In the genomic region with DNA sequence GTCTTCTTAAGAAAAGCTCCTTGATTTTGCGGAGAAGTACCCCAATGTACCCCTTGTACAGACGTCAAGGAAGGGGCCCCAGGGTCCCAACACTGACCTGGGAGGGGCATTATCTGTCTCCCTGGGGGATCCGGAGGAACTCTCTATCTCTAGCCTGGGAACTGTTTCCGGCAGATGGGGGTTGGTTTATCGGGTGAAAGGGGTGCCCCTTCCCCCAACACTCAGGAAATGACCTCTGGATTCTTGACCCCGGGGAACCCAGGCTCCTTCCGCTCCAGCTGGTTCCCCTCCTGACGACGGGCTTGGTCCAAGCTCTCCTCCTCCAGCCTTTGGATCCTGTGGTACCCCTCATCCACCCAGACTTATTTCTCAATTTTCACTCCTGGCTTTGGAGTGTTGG, we compare ENCODE assay signal across 8 mouse cellular contexts. TPM values are rescaled to one million over a fixed set of nuclear protein-coding genes. Genes with fewer than 3 reads are reported as not detected.
DNase-seq lines count a peak whose midpoint lies in the region; ATAC-seq and TF ChIP-seq lines count a peak whose summit lies in the region.

No protein-coding gene starts in this region.

- no peaks in the 10 kb centered on the region for H3K36me3 ChIP-seq in heart, embryonic 11.5 days (ENCODE audit: control insufficient read depth, insufficient read depth, low read length)
- no peaks in the 10 kb centered on the region for H3K36me3 ChIP-seq in kidney, postnatal 0 days (ENCODE audit: insufficient read depth, low read length)

- H3K4me3 ChIP-seq in heart, embryonic 11.5 days (ENCODE audit: low read depth, low read length), result peak overlapping the region; percentile 65
- H3K4me3 ChIP-seq in kidney, postnatal 0 days (replicated peaks; ENCODE audit: low read depth, low read length), result peak overlapping the region; percentile 52

- H3K4me2 ChIP-seq in heart, embryonic 11.5 days, result peak overlapping the region; percentile 97
- H3K4me2 ChIP-seq in kidney, postnatal 0 days (ENCODE audit: low read length), result peak overlapping the region; percentile 91

- H3K27ac ChIP-seq in heart, embryonic 11.5 days (ENCODE audit: low read depth, low read length), result no peak overlapping the region
- peak overlapping the region; percentile 75 for H3K27ac ChIP-seq in kidney, postnatal 0 days

- peaks cover 14% of the 10 kb centered on the region for H3K27me3 ChIP-seq in heart, embryonic 11.5 days (ENCODE audit: control insufficient read depth, insufficient read depth, low read length)
- no peaks in the 10 kb centered on the region for H3K27me3 ChIP-seq in kidney, postnatal 0 days (ENCODE audit: insufficient read depth, low read length)

- H3K9ac ChIP-seq in heart, embryonic 11.5 days (ENCODE audit: low read depth, low read length), result peak overlapping the region; percentile 62; the same call in 1 of the 2 replicates
- 0 out of 2 replicates have a peak overlapping the region, but pooled peaks have one; percentile 6 for H3K9ac ChIP-seq in kidney, postnatal 0 days (ENCODE audit: low read depth, low read length)

- WGBS in heart, embryonic 11.5 days (ENCODE audit: insufficient replicate concordance), result 4% methylated on average over 9 of the region's 9 CpGs
- WGBS in kidney, postnatal 0 days, result 5% methylated on average over 9 of the region's 9 CpGs

- intact Hi-C loops in left cerebral cortex, postnatal 36 days (cut with DNase I), result no loop called here

- DNase-seq in adrenal gland, postnatal 25 days, result peak; percentile 26
- DNase-seq in adrenal gland, postnatal 10 days, result no peak
- DNase-seq in kidney, postnatal 0 days (ENCODE audit: low spot score), result peak; percentile 70
- DNase-seq in lung, postnatal 25 days (ENCODE audit: low spot score), result peak; percentile 39
- DNase-seq in left cerebral cortex, adult 11 months (ENCODE audit: low spot score), result no peak
- no peak for DNase-seq in layer of hippocampus, postnatal 25 days (ENCODE audit: extremely low spot score in 1 of 2, low spot score in 1 of 2)
- DNase-seq in left cerebral cortex, postnatal 36 days (ENCODE audit: low spot score in 2 of 2), result no peak

- H3K4me1 ChIP-seq in heart, embryonic 11.5 days (ENCODE audit: control insufficient read depth, insufficient read depth, low read length), result peaks cover 27% of the 10 kb centered on the region
- H3K4me1 ChIP-seq in kidney, postnatal 0 days (replicated peaks; ENCODE audit: insufficient read depth, low read length), result peaks cover 32% of the 10 kb centered on the region

- ATAC-seq in heart, embryonic 11.5 days (replicated peaks; ENCODE audit: insufficient number of reproducible peaks, low FRiP score, low TSS enrichment), result 0 out of 2 replicates have a peak, but pooled peaks have one; percentile 0
- ATAC-seq in kidney, postnatal 0 days (replicated peaks; ENCODE audit: low FRiP score, low read depth), result peak; percentile 5; the same call in 1 of the 2 replicates

- no peaks in the 10 kb centered on the region for H3K9me3 ChIP-seq in heart, embryonic 11.5 days (replicated peaks; ENCODE audit: control insufficient read depth, low read length)
- no peaks in the 10 kb centered on the region for H3K9me3 ChIP-seq in kidney, postnatal 0 days (replicated peaks; ENCODE audit: low read length)

- TF ChIP-seq CTCF in kidney, postnatal 0 days (IDR thresholded peaks at IDR 0.05; ENCODE audit: low read depth), result no peak

RNA-seq across cellular contexts. Expression of gene Rasgrp2, which starts 2.8 kb away (rescaled TPM):
- total RNA-seq in adrenal gland, postnatal 25 days (2021), result 37.6 and 39.5 TPM in 2 replicates
- 10 to 100 TPM; 53.2 to 54.9 TPM for total RNA-seq in adrenal gland, postnatal 10 days (2021)
- 41.5 and 42.7 TPM in 2 replicates for polyA plus RNA-seq in heart, embryonic 11.5 days (2014; fragmentation: Nextera tagmentation; extraction: Ambion mirVana)
- polyA plus RNA-seq in kidney, postnatal 0 days (2015; fragmentation: Nextera tagmentation; extraction: Ambion mirVana), result 97.5 and 116 TPM in 2 replicates
- 10 to 100 TPM; 29.3 to 29.8 TPM for total RNA-seq in layer of hippocampus, postnatal 25 days (2021)
- 10 to 100 TPM; 47.5 to 72.6 TPM for total RNA-seq in left cerebral cortex, postnatal 36 days (2021)

RNA-seq across cellular contexts. Expression of gene Nrxn2, which starts 16.6 kb away (rescaled TPM):
- total RNA-seq in adrenal gland, postnatal 25 days (2021), result 11.1 and 12.7 TPM in 2 replicates
- 10 to 100 TPM in 1 of 2 experiments, 1 to 10 TPM in 1; 7.5 to 14.5 TPM for total RNA-seq in adrenal gland, postnatal 10 days (2021)
- 1.5 and 1.6 TPM in 2 replicates for polyA plus RNA-seq in heart, embryonic 11.5 days (2014; fragmentation: Nextera tagmentation; extraction: Ambion mirVana)
- polyA plus RNA-seq in kidney, postnatal 0 days (2015; fragmentation: Nextera tagmentation; extraction: Ambion mirVana), result 5.9 and 6.7 TPM in 2 replicates
- 100 to 1,000 TPM; 404 to 465 TPM for total RNA-seq in layer of hippocampus, postnatal 25 days (2021)
- 100 to 1,000 TPM; 635 to 658 TPM for total RNA-seq in left cerebral cortex, postnatal 36 days (2021)

RNA-seq across cellular contexts. Expression of gene Pygm, which starts 17.8 kb away (rescaled TPM):
- total RNA-seq in adrenal gland, postnatal 25 days (2021), result 61.6 and 85.9 TPM in 2 replicates
- 100 to 1,000 TPM in 1 of 2 experiments, 10 to 100 TPM in 1; 92.0 to 223 TPM for total RNA-seq in adrenal gland, postnatal 10 days (2021)
- polyA plus RNA-seq in heart, embryonic 11.5 days (2014; fragmentation: Nextera tagmentation; extraction: Ambion mirVana), result 149 and 178 TPM in 2 replicates
- polyA plus RNA-seq in kidney, postnatal 0 days (2015; fragmentation: Nextera tagmentation; extraction: Ambion mirVana), result 24.5 and 25.8 TPM in 2 replicates
- total RNA-seq in layer of hippocampus, postnatal 25 days (2021), result 10 to 100 TPM; 26.6 to 32.3 TPM
- 10 to 100 TPM; 29.2 to 33.3 TPM for total RNA-seq in left cerebral cortex, postnatal 36 days (2021)

RNA-seq across cellular contexts. Expression of gene Sf1, which starts 38.5 kb away (rescaled TPM):
- total RNA-seq in adrenal gland, postnatal 25 days (2021), result 211 and 245 TPM in 2 replicates
- 100 to 1,000 TPM; 166 to 186 TPM for total RNA-seq in adrenal gland, postnatal 10 days (2021)
- 106 and 124 TPM in 2 replicates for polyA plus RNA-seq in heart, embryonic 11.5 days (2014; fragmentation: Nextera tagmentation; extraction: Ambion mirVana)
- polyA plus RNA-seq in kidney, postnatal 0 days (2015; fragmentation: Nextera tagmentation; extraction: Ambion mirVana), result 91.1 and 97.2 TPM in 2 replicates
- total RNA-seq in layer of hippocampus, postnatal 25 days (2021), result 100 to 1,000 TPM; 180 to 215 TPM
- total RNA-seq in left cerebral cortex, postnatal 36 days (2021), result 100 to 1,000 TPM; 158 to 227 TPM

Comparison
In these comparisons a context has a peak if more than half of its experiments do, and no peak if none do; other contexts are left out.
1. DNase-seq: peak in adrenal gland, postnatal 25 days (single experiment), kidney, postnatal 0 days (single experiment) and lung, postnatal 25 days (single experiment); none in adrenal gland, postnatal 10 days (single experiment), left cerebral cortex, adult 11 months (single experiment), layer of hippocampus, postnatal 25 days (0 of 2) and left cerebral cortex, postnatal 36 days (0 of 2).
2. RNA of gene Nrxn2, which starts 16.6 kb away (total RNA-seq): 635 to 658 TPM in left cerebral cortex, postnatal 36 days and 404 to 465 TPM in layer of hippocampus, postnatal 25 days; 7.5 to 14.5 TPM in adrenal gland, postnatal 10 days and 11.1 to 12.7 TPM in adrenal gland, postnatal 25 days; every median in the first group is over 10 times any median in the second.